Mouse (Mus musculus) ES-E14 (cell line): ENCODE measurements around the gene Hist1h3i. TPM values are rescaled to one million over a fixed set of nuclear protein-coding genes. Genes with fewer than 3 reads are reported as not detected.
"Not testable (repeated sequence)": the region's sequence is repeated elsewhere in the genome, so short reads cannot be mapped to it uniquely, and the experiment has no call there.

Source experiments
- DNase-seq: peaks from one replicate; pipeline ENCODE4 v3.0.0-alpha.2; 2013; ENCODE audit warnings: low read depth, low spot score
- H3K27ac ChIP-seq: 2 replicates; pipeline ENCODE4 v1.5.1; 2012; ENCODE audit warnings: low read depth, mild to moderate bottlenecking, low read length, moderate library complexity, mixed read lengths; ENCODE audit not compliant: poor library complexity, insufficient read depth, severe bottlenecking
- H3K36me3 ChIP-seq: 2 replicates; pipeline ENCODE4 v1.6.1; 2012; ENCODE audit warnings: mild to moderate bottlenecking, low read length, moderate library complexity, mixed read lengths; ENCODE audit not compliant: control insufficient read depth, poor library complexity, insufficient read depth, severe bottlenecking
- H3K4me1 ChIP-seq, 2 experiments: fragments of 150-350 bp in 1 of 2; sonication (generic) in 1 of 2; 2 replicates each; pipeline ENCODE4 v1.6.1; 2012; ENCODE audit warnings: low read length in 2 of 2, mild to moderate bottlenecking in 1 of 2, mixed read lengths in 1 of 2; ENCODE audit not compliant: control insufficient read depth in 2 of 2, insufficient read depth in 2 of 2, poor library complexity in 1 of 2
- H3K4me3 ChIP-seq, 2 experiments: fragments of 150-350 bp in 1 of 2; sonication (generic) in 1 of 2; 2 replicates each; pipeline ENCODE4 v1.5.1; 2012; ENCODE audit warnings: low read length in 2 of 2, low read depth in 1 of 2, mild to moderate bottlenecking in 1 of 2, mixed read lengths in 1 of 2; ENCODE audit not compliant: insufficient read depth in 1 of 2, poor library complexity in 1 of 2, severe bottlenecking in 1 of 2
- H3K9ac ChIP-seq: 2 replicates; pipeline ENCODE4 v1.6.1; 2012; ENCODE audit warnings: low read depth, mild to moderate bottlenecking, low read length, mixed read lengths; ENCODE audit not compliant: poor library complexity, insufficient read depth, severe bottlenecking
- H3K9me3 ChIP-seq: fragments of 150-350 bp; sonication (generic); 2 replicates; pipeline ENCODE4 v1.6.1; 2012; ENCODE audit warnings: low read depth, mild to moderate bottlenecking, low read length; ENCODE audit not compliant: control insufficient read depth, insufficient read depth
- CHD2 ChIP-seq: IDR thresholded peaks from 2 replicates; pipeline ENCODE4 v1.6.1; 2014; ENCODE audit warnings: mild to moderate bottlenecking, low read depth, low read length, inconsistent platforms
- HCFC1 ChIP-seq: IDR thresholded peaks from 2 replicates; pipeline ENCODE4 v1.6.1; 2012; ENCODE audit warnings: low read length, inconsistent platforms, borderline replicate concordance; ENCODE audit not compliant: insufficient read depth
- MAFK ChIP-seq: IDR thresholded peaks from 2 replicates; pipeline ENCODE4 v1.6.1; 2014; ENCODE audit warnings: mild to moderate bottlenecking, low read depth, low read length, inconsistent platforms; ENCODE audit not compliant: insufficient read depth
- ZC3H11A ChIP-seq: IDR thresholded peaks from 2 replicates; pipeline ENCODE4 v1.6.1; 2012; ENCODE audit warnings: low read depth, mild to moderate bottlenecking, inconsistent platforms, low read length, borderline replicate concordance
- ZNF384 ChIP-seq: IDR thresholded peaks from 2 replicates; pipeline ENCODE4 v1.6.1; 2012; ENCODE audit warnings: low read depth, low read length, inconsistent platforms
- in situ Hi-C, 2 experiments: fragments of 600-800 bp; cut with MboI; formaldehyde crosslinking; loops; one replicate each; pipeline ENCODE4 v1.15.1; 2025; ENCODE audit warnings: low sequenced_read_pairs in 2 of 2, inconsistent platforms in 1 of 2; ENCODE audit not compliant: unreplicated experiment in 2 of 2
- total RNA-seq: library from RNA; depleted of rRNA; stranded (reverse); fragments of 300-350 nt; gene quantifications from 2 replicates; pipeline ENCODE4 v1.2.3, GENCODE M21; 2012

Hist1h3i gene
- total RNA-seq, 1 experiment: 1,089 TPM

DNA sequence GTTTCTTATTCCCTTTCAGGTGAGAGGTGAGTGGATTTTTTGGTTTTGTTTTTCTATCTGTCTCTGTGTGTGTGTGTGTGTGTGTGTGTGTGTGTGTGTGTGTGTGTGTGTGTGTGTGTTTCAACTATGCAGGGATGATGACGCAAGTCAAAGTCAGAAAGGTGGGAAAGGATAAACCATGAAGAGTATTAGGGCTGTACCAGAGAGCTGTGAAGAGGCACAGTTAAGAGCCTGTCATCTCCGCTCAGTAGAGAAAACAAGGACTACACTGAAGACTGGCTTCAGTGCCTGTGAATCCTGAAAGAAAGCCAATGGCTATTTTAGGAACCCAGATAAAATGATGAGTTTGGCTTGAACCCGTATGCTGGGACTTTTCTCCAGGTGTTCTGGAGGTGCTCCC lies 31.3 kb downstream of the Hist1h3i start:
- no peak for DNase-seq
- no peak overlapping the region for H3K4me3 ChIP-seq
- 0 out of 4 replicates have a peak, but pooled peaks cover 0 to 2% of the 10 kb centered on the region in 2 experiments for H3K4me1 ChIP-seq
- no peak overlapping the region for H3K9ac ChIP-seq
- TF ChIP-seq ZC3H11A: no peak
- TF ChIP-seq MAFK: no peak
- TF ChIP-seq ZNF384: no peak
- no peak for TF ChIP-seq CHD2
- no peak for TF ChIP-seq HCFC1
- no peaks in the 10 kb centered on the region for H3K36me3 ChIP-seq
- no peak overlapping the region; the same call in 1 of the 2 replicates for H3K27ac ChIP-seq
- no peaks in the 10 kb centered on the region for H3K9me3 ChIP-seq
- in situ Hi-C loops: no loop called here

DNA sequence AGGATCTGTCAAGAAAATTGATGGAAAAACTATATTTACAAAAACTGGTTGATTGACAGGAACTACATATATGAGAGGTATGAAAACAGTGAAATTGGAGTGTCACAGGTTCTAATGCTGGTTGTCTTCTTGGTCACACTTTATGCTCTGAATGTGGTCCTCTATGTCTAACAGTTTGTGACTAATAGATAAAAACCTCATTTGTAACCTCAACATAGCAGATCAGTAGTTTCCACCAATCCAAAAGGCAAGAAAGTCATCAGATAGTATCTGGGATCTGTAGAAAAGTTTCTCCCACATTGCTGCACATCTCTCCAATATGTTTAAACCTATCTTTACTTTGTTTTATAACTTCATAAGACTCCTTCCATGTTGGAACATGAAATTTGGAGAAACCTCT lies 31.8 kb downstream of the Hist1h3i start:
- Histone ChIP-seq H3K36me3 (no peaks in the 10 kb centered on the region), H3K4me1 (0 out of 4 replicates have a peak, but pooled peaks cover 0 to 2% of the 10 kb centered on the region in 2 experiments), H3K9ac (no peak overlapping the region), H3K27ac (no peak overlapping the region), H3K4me3 (no peak overlapping the region), H3K9me3 (no peaks in the 10 kb centered on the region)
- TF ChIP-seq ZC3H11A: no peak
- TF ChIP-seq CHD2: no peak
- TF ChIP-seq ZNF384: no peak
- TF ChIP-seq HCFC1: no peak
- no peak for DNase-seq
- in situ Hi-C loops: no loop called here

DNA sequence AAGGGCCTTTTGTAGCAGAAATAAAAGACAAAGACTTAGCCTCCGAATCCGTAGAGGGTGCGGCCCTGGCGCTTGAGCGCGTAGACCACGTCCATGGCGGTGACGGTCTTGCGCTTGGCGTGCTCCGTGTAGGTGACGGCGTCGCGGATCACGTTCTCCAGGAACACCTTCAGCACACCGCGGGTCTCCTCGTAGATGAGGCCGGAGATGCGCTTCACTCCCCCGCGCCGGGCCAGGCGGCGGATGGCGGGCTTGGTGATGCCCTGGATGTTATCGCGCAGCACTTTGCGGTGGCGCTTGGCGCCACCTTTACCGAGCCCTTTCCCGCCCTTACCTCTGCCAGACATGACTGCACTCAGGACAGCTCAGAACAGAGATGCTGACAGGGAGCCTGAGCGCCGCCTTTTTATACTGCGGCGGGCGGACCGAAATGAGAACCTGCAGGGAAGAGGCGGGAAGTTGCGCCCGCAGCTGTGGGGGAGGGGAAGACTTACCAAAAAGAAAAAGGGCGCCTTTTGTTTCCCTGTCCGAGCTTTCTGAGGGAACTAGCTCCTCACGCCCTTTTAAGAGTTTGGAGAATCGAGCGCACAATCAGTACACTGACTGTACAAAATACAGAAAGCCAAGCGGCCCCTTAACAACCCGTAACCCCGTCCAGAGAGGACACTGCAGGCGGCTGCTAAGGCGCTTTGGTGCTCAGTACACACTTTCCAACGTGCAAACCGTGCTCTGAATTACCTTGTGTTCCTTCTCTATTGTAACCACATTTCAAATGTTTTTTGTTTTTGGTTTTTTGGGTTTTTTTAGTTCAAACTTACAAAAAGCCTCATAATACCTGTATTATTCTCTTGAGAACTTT lies 32.8 kb downstream of the Hist1h3i start, which contains the start of gene Hist1h4k:
Gene Hist1h4k, minus strand, starts transcription at position 347 of the 859 bp plus-strand sequence.
- H3K4me1 ChIP-seq, in situ Hi-C loops: not testable (repeated sequence)

GRCm38 (mm10) chr13:21749387-21750158 lies 33.6 kb downstream of the Hist1h3i start:
- Histone ChIP-seq H3K4me1 (0 out of 4 replicates have a peak, but pooled peaks cover 0 to 2% of the 10 kb centered on the region in 2 experiments), H3K27ac (peak overlapping the region; percentile 70; the same call in 1 of the 2 replicates), H3K4me3 (peak overlapping the region; percentile 67 to 69), H3K9ac (peak overlapping the region; percentile 66), H3K9me3 (no peaks in the 10 kb centered on the region), H3K36me3 (no peaks in the 10 kb centered on the region)
- in situ Hi-C loops: loop anchor here (25.0 kb wide), 2 partner anchors 288 to 1813 kb away; partner anchors contain the start of genes Hist1h1d (in 2 of the 2), Hist1h2ad (in 2 of the 2), Hist1h2ae (in 2 of the 2) and Hist1h2bf (in 2 of the 2)
- DNase-seq: no peak
- TF ChIP-seq ZNF384 (no peak), ZC3H11A (no peak), MAFK (no peak), HCFC1 (no peak), CHD2 (no peak)

More for the DNA sequence above, 32.8 kb downstream of the Hist1h3i start, which contains the start of gene Hist1h4k:
- not testable (repeated sequence) for H3K9me3 ChIP-seq, H3K36me3 ChIP-seq
- H3K27ac ChIP-seq: peak within 1 kb of the TSS; percentile 91
- peak; percentile 95 for DNase-seq
- peak; percentile 59; the same call in 1 of the 2 replicates for TF ChIP-seq HCFC1
- H3K4me3 ChIP-seq: peak within 1 kb of the TSS; percentile 67 to 69
- peak within 1 kb of the TSS; percentile 85 for H3K9ac ChIP-seq
